Mouse (Mus musculus) kidney, adult 2 months (tissue): ENCODE results near the gene Tanc2. TPM values are rescaled to one million over a fixed set of nuclear protein-coding genes. Genes with fewer than 3 reads are reported as not detected.
A peak's percentile ranks its signal among the peaks of the same experiment; 100 is the strongest.

Experiments used
- DNase-seq: peaks from one replicate; pipeline ENCODE4 v3.0.0; 2021
- H3K27ac ChIP-seq: fragments of 200-500 bp; 2 replicates; pipeline ENCODE4 v1.5.1; 2012; ENCODE audit warnings: low read depth, low read length, control low read depth, inconsistent platforms; ENCODE audit not compliant: insufficient read depth
- H3K27me3 ChIP-seq: fragments of 200-500 bp; replicated peaks from 2 replicates; pipeline ENCODE4 v1.6.1; 2012; ENCODE audit warnings: mild to moderate bottlenecking, moderate library complexity, low read length, inconsistent platforms; ENCODE audit not compliant: control insufficient read depth, insufficient read depth
- H3K36me3 ChIP-seq: fragments of 200-500 bp; 2 replicates; pipeline ENCODE4 v1.6.1; 2012; ENCODE audit warnings: mild to moderate bottlenecking, moderate library complexity, low read length, inconsistent platforms; ENCODE audit not compliant: control insufficient read depth, insufficient read depth
- H3K4me1 ChIP-seq: fragments of 200-500 bp; 2 replicates; pipeline ENCODE4 v1.6.1; 2011; ENCODE audit warnings: low read length; ENCODE audit not compliant: control insufficient read depth, insufficient read depth
- H3K4me3 ChIP-seq: fragments of 200-500 bp; 2 replicates; pipeline ENCODE4 v1.5.1; 2011; ENCODE audit warnings: mild to moderate bottlenecking, low read depth, low read length, control low read depth; ENCODE audit not compliant: insufficient read depth
- CTCF ChIP-seq: fragments of 200-500 bp; conservative IDR thresholded peaks from 2 replicates; pipeline ENCODE4 v1.5.1; 2011; ENCODE audit warnings: low read depth, mild to moderate bottlenecking, control low read depth, low read length, moderate library complexity, mixed read lengths; ENCODE audit not compliant: insufficient read depth, insufficient read length
- POLR2A ChIP-seq: fragments of 200-500 bp; IDR thresholded peaks from one replicate; pipeline ENCODE4 v1.6.1; 2011; ENCODE audit warnings: low read depth, low read length, control low read depth
- WGBS: fragments of 180-500 bp; shearing (Covaris S2); methylation state at CpG from one replicate; pipeline ENCODE4 v1.1.7; 2018; 5-methylcytosine and 5-hydroxymethylcytosine counted together
- polyA plus RNA-seq: library from polyadenylated mRNA; depleted of rRNA; stranded (reverse); fragments of >200 nt; gene quantifications from 2 replicates; pipeline ENCODE4 v1.2.3, GENCODE M21; 2012

Gene Tanc2
- polyA plus RNA-seq, 1 experiment = 19.0 TPM

DNA sequence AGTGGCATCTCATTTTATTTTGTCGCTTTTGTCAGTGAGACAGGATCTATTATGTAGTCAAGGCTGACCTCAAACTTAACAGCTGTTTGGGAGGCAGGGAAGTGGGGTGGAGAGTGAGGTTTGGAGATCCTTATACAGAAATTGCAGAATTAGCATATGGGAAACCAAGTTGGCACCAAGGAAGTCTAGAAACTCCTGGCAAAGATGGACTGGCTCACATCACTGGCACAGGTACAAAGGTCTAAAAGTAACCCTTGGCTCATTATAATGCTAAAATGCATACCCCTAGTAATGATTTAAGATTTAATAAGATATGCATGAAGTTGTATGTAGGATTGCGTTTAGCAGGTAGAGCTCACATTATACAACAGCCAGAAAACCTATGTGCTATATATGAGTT, 58.2 kb downstream of the Tanc2 start:
- peak overlapping the region; percentile 76; the same call in 1 of the 2 replicates for H3K27ac ChIP-seq
- TF ChIP-seq CTCF = no peak
- TF ChIP-seq POLR2A = no peak
- H3K4me1 ChIP-seq = peaks cover 11% of the 10 kb centered on the region; the same call in 1 of the 2 replicates
- H3K36me3 ChIP-seq = no peaks in the 10 kb centered on the region
- WGBS = 65% methylated on average over 2 of the region's 2 CpGs
- no peaks in the 10 kb centered on the region for H3K27me3 ChIP-seq
- H3K4me3 ChIP-seq = no peak overlapping the region
- peak; percentile 76 for DNase-seq

DNA sequence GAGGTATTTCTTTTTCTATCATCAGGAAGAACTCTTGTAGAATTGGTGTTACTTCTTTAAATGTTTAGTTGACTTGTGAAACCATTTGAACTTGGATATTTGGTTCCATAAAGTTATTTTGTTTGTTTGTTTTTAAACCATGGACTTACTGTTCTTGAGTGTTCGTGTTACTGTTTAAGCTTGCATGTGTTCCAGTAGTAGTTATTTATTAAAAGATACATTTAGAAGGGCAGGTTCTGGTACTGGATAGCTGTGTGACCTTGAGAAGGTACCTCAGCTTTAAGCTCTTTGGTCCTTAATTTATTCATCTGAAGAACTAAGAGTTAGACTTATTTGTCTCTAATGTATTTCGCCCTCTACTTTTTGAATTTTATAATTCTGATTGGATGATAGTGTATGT, 64.8 kb downstream of the Tanc2 start:
- TF ChIP-seq POLR2A = no peak
- no peak for TF ChIP-seq CTCF
- no peak overlapping the region; the same call in 1 of the 2 replicates for H3K27ac ChIP-seq
- DNase-seq = peak; percentile 66
- no peak overlapping the region for H3K4me3 ChIP-seq
- 46% methylated on average over 2 of the region's 2 CpGs for WGBS
- H3K36me3 ChIP-seq = no peaks in the 10 kb centered on the region
- peaks cover 15% of the 10 kb centered on the region for H3K4me1 ChIP-seq
- no peaks in the 10 kb centered on the region for H3K27me3 ChIP-seq

DNA sequence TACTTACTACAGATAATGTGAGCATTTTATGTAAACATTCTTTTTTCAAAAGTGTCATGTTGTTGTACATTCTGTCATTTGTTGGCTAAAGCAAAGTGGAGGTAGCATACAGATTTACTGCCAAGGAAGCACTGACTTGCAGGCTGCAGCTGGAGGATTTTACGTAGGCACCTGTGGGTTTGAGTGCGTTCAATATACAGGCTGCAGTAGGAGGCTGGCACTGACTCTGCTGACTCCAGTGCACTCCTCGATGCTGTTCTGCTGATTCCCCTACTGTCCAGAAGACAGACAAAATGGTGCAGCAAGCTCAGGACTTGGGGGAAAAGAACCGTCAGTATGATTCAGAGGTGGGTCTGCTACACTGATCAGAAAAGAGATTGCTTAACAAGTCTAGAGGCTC, 65.5 kb downstream of the Tanc2 start:
- no peak for DNase-seq
- WGBS = 54% methylated on average over 4 of the region's 4 CpGs

DNA sequence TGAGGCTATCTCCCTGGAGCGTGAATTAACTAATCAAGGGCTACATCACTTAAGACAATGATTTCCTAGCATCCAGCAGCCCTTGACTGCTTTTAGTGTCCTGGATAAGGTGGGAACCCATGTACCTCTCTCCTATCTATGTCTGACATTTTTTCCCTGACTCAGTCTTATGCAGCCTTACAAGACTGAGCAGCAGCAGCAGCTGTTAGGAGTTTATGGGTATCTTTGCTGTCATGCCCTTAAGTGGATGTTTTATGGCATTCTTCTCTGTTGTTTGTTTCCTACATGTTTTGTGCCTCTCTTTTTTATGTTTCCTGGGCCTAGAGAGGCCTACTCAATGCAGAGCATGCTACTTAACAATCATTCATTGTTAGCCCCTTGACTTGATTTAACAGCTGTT, 78.1 kb downstream of the Tanc2 start:
- no peaks in the 10 kb centered on the region for H3K27me3 ChIP-seq
- H3K4me3 ChIP-seq = no peak overlapping the region
- H3K27ac ChIP-seq = no peak overlapping the region
- TF ChIP-seq CTCF = no peak
- no peak for TF ChIP-seq POLR2A
- 72% methylated on average over 1 of the region's 1 CpGs for WGBS
- no peaks in the 10 kb centered on the region for H3K4me1 ChIP-seq
- H3K36me3 ChIP-seq = no peaks in the 10 kb centered on the region
- no peak for DNase-seq

More for the DNA sequence above, 65.5 kb downstream of the Tanc2 start:
- no peak overlapping the region for H3K4me3 ChIP-seq
- no peak for TF ChIP-seq POLR2A
- TF ChIP-seq CTCF = no peak
- no peaks in the 10 kb centered on the region for H3K36me3 ChIP-seq
- H3K4me1 ChIP-seq = peaks cover 14% of the 10 kb centered on the region
- peak overlapping the region; percentile 28; the same call in 1 of the 2 replicates for H3K27ac ChIP-seq
- H3K27me3 ChIP-seq = no peaks in the 10 kb centered on the region

DNA sequence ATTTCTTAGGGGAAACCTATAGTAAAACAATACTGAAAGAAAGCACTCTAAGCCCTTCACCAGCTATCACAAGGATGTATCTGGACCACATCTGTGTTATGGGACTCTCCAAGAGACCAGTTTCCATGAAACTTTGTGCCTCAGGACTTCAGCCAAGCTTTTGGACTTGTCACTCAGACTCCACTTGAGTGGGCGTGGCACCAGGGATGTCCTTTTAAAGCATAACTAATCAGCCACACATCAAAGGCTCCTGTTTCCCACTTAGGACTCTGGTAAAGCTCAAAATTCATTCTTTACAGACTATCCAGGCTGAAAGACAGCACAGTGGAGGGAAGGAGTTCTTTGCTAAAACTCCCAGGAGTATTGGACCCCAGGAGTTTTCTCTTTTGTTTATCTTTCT, 89.2 kb downstream of the Tanc2 start:
- peak; percentile 63 for DNase-seq
- Histone ChIP-seq H3K27me3 (no peaks in the 10 kb centered on the region), H3K4me3 (no peak overlapping the region), H3K27ac (no peak overlapping the region), H3K36me3 (no peaks in the 10 kb centered on the region), H3K4me1 (no peaks in the 10 kb centered on the region)
- TF ChIP-seq CTCF (no peak), POLR2A (no peak)
- 76% methylated on average over 1 of the region's 1 CpGs for WGBS

DNA sequence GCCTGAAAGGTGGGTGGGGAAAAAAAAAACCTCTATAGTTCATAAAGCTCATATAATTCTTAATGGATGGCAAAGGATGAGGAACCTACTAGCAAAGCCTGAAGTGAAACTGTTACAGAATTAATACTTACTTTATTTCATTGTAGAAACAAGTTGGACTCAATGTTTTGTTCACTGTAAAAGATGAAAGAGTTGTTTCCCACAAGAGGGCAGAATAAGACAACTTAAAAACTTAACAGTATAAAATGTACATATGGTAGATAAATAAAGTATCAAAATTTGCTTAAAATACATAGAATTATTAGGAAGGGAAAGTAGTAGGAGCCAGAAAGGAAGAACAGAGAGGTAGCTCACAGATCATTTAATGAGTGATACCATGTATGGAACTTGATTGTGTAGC, 95.0 kb downstream of the Tanc2 start:
- Histone ChIP-seq H3K36me3 (no peaks in the 10 kb centered on the region), H3K4me3 (no peak overlapping the region), H3K27ac (no peak overlapping the region), H3K4me1 (no peaks in the 10 kb centered on the region), H3K27me3 (no peaks in the 10 kb centered on the region)
- TF ChIP-seq POLR2A = no peak
- TF ChIP-seq CTCF = no peak
- DNase-seq = no peak

DNA sequence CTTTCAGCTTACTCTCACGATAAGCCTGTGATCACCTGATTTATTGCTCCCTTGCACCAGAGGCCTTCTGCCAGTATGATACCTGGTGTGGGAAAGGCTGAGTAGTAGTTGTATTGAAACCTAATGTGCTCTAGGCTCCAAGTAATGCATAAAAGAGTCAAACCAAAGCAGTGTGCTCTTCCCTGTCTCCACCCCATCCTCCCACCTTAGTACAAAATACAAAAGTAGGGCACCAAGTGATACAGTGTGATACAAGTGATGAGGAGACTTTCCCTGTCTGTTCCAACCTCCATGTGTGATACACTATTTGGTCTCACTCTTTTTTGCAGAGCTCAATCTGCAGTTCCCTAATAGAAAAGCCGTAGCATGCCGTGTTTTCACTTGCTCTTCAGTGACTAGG, 110.7 kb downstream of the Tanc2 start:
- no peaks in the 10 kb centered on the region for H3K36me3 ChIP-seq
- 41% methylated on average over 3 of the region's 3 CpGs for WGBS
- DNase-seq = no peak
- TF ChIP-seq POLR2A = no peak
- no peak for TF ChIP-seq CTCF
- no peaks in the 10 kb centered on the region for H3K27me3 ChIP-seq
- no peak overlapping the region for H3K4me3 ChIP-seq
- no peak overlapping the region for H3K27ac ChIP-seq
- no peaks in the 10 kb centered on the region for H3K4me1 ChIP-seq
